Mouse (Mus musculus) v-Abl transformed pro-B cells (cell line): ENCODE measurements around the gene Cenpv.

Source experiments
- in situ Hi-C, 2 experiments: fragments of 400-800 bp; cut with MboI; formaldehyde crosslinking; loops; one replicate each; pipeline ENCODE4 v1.15.1; 2025; ENCODE audit not compliant: unreplicated experiment in 2 of 2

Gene Cenpv

DNA sequence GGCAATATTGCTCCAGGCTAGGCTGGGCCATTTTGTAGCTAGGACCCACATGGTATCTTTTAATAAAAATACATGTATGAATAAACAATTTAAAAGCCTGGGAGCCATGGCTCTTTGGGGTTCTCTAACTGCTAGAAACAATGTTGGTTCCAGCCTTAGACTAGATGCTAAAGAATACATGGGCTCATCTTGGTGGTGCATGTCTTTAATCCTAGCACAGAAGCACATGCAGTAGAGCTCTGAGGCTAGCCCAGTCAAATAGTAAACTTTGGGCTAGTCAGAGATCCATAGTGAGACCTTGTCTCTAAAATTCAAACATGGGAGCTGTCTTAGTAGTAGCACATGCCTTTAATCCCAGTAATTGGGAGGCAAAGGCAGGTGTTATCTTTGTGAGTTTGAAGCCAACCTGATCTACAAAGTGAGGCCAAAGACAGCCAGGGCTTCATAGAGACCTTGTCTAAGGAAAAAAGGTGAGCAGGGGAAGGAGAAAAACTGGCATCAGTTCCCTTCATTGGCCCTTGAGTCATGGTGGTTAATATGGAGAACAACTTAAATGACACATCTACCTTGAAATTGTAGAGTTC is 16.0 kb upstream of the Cenpv start:
- in situ Hi-C loops, result no loop called here

DNA sequence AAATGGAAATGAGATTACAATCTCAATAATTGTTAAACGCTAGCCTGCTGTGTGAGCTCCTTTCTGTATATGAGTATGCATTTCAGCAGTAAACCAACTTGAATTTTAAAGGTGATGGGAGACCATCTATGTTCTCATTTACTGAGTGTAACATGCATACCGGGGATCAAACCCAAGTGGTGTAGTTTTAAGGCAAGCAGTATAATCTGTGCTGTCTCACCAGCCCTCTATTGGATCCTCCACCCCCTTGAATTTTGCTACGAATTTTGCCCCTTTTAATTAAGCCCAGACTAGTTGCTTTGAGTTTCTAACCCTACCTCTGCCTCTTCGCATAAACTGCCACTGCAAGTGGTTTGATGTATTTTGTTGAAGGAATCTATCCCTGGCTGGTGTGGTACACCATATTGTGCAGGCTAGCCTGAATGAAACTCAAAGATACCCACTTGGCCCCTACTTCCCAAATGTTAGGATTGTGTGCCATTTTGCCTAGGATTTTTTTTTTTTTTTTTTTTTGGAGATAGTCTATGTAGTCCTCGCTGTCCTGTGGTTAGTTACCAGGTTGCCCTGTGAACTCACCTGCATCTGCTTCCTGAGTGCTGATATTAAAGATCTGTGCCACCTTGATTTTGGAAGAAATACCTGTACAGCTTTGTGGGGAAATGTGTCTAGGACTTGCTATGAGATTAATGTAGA is 15.2 kb upstream of the Cenpv start:
- in situ Hi-C loops, result no loop called here

DNA sequence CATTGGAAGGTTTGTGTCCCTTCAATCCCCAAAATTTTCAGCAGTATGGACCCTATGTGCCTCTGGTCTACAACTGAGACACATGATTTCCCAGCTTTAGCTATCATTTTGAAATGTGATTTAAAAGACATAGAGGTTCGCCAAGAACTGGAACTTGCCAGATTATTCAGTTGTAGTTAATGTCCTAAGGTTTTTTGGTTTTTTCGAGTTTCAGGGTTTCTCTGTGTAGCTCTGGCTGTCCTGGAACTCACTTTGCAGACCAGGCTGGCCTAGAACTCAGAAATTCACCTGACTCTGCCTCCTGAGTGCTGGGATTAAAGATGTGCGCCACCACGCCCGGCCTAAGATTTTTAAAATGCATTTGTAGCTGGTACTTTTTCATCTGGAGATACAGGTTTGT is 14.6 kb upstream of the Cenpv start:
- in situ Hi-C loops, result no loop called here

DNA sequence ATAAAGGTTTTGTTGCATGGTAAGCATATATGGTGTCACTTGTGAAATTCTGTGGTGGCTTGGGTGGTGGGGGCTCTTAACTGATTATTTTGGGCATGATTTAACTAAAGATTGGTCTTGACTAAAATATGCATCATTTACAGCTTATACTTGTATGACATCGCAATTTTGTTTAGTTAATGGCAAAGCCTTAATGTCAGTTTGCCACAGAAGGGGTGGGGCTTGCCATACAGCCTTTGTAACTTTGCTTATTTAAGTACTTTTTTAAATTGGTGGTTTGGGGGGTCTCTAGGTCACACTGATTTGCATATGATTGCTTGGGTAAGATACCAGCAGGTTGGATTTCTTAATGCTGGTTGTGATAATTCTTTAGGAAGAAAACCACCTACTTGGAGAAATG is 14.1 kb upstream of the Cenpv start:
- in situ Hi-C loops, result no loop called here

DNA sequence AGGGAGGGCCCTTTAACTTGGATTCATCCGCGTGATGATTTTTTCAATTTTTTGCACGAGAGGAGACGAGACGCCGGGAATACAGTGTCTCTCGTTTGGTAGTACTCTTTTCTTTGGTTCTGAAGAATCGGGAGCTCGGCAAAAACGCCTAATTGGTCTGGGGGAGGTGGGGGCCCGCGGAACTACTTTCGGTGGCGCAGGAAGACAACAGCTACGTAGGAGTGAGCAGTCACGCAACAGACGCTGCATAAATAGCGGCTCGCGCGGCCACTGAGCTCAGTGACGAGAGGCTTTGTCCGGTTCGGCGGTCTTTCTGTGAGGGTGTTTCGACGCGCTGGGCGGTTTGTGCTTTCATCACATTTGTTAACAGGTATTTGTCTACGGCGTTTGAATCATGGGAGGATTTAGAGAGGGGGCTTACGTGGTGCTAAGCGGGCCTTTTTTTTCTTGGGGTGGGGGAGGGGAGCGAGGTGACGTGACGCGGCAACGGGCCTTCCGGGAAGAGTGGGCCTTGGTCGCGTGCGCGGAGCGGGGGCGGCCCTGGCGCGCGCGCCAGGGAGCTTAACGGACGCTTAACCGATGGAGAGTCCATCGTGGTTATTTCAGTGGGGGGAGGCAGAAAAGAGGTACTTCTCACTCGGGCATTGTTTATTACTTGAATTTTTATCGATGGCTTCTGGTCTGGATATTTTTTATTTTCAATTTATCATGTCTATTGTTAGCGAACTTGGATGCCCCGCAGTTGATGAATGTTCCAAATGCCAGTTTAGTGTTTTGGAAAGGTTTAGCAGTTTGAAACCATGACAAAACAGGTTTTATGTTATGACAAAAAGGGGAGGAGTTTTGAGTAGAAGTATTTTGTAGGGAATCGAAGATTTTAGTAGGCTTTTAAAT is 12.4 kb upstream of the Cenpv start:
- in situ Hi-C loops, result no loop called here

DNA sequence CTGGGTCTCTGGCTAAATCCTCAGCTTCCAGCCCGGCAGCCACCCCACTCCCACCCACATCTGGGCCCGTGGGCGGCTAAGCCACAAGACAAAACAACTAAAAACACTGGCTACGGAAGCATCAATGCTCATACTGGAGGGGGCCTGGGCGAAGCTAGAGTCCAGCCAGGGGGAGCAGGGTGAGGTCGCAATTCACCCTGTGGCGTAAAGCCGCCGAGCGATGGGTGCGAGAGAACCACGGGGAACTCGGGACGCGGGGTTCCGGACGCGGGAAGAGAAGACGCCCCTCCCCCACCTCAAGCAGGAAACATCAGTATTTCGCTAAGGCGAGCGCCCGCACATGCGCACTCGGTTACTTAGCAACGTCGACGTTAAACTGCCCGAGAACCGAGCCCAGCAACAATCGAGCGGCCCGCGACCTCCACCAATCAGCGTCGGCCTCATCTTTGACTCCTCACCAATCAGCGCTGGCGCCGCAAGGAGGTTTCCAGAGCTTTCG is 11.7 kb upstream of the Cenpv start, which contains the start of gene Ubb:
Ubb (plus strand) TSS at position 445 of the 499 bp plus-strand sequence.
- in situ Hi-C loops, result no loop called here

DNA sequence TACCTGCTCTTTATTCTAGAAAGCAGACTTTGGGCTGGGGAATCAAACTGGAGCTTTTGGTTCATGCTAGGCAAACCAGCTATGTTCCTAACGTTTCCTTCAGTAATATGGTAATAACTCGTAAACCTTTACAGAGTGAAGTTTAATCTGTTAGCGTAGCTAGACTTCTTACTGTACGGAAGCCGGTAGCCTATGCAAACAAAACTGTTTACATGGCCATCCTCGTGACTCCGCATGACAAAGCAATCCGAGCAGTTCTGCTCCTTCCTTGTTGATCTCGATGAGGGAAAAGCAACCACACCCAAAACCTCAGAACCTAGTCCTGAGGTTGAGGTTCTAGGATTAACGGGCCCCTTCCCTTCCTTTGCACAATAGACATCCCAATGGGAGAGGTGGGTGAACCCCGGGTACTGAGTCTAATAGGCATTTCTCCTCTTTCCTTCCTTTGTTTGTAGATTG is 11.2 kb upstream of the Cenpv start:
- in situ Hi-C loops, result no loop called here

DNA sequence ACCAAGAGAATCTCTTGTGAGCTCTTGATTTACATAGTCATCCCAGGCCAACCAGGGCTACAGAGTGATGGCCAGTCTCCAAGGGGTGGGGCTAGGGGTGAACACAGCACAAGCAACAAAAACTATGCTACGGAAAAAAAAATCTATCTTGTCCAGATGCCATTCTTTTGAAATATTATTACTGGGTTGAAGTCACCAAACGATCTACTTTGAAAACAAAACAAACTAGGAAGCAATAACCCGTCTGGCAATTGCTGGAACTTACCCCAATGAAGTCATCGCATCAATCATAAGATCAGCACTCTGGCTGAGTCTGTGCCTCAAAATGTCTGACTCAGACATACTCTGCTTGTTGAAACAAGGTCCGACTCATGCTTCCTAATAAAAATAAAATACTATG is 10.7 kb upstream of the Cenpv start:
- in situ Hi-C loops, result loop anchor here in 1 of 2 experiments (10.0 kb wide), 1 partner anchor 95 kb away; the partner anchor contains the start of genes Ncor1 and Pigl

DNA sequence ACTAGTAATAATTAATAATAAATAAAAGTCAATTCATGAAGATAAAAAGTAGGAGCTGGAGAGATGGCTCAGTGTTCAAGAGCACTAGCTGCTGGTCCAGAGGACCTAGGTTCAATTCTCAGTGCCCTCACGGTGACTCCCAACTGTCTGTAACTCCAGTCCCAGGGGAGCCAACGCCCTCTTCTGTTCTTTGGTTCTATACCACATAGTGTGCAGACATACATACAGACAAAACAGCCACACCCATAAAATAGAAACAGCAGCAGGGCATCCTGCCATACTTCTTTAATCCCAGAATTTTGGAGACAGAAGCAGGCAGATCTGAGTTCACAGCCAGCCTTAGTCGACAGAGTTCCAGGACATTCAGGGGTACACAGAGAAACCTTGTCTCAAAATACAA is 4.9 kb upstream of the Cenpv start:
- in situ Hi-C loops, result loop anchor here in 1 of 2 experiments (10.0 kb wide), 1 partner anchor 89 kb away; the partner anchor contains the start of genes Ncor1 and Pigl

DNA sequence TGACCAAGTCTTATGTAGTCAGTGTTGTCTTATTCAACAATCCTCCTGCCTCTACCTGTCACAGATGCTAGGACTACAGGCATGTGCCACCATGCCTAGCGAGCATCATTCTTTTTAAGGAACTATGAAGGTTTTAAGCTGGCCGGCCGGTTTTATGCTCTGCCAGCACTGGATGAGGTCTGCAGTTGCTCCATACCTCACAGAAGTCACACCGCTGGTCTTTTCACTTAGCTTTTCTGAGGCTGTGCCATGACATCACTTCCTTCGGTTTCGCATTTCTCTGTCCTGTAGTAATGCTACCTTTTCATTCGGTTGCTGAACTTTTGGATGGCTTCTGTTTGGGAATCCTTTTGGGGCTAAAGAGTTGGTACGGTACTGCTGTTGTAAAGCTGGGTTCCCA is 2.5 kb upstream of the Cenpv start:
- in situ Hi-C loops, result loop anchor here in 1 of 2 experiments (10.0 kb wide), 1 partner anchor 87 kb away; the partner anchor contains the start of genes Ncor1 and Pigl

DNA sequence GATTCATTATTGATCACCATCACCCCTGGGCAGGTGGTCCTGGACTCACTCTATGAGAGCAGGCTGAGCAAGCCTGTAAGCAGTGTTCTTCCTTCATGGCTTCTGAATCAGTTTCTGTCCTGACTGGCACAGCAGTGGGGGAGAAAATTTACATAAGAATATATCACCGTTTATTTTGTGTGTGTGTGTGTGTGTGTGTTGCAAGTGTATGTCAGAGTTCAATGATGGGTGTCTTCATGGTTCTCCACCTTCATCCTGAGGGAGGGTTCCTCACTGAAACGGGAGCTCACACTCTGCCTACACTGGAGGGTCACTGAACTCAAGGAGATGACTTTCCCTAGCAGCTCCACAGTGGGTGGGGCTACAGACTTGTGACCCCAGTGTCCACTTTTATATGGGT is 1.9 kb upstream of the Cenpv start:
- in situ Hi-C loops, result loop anchor here in 1 of 2 experiments (10.0 kb wide), 1 partner anchor 86 kb away; the partner anchor contains the start of genes Ncor1 and Pigl

DNA sequence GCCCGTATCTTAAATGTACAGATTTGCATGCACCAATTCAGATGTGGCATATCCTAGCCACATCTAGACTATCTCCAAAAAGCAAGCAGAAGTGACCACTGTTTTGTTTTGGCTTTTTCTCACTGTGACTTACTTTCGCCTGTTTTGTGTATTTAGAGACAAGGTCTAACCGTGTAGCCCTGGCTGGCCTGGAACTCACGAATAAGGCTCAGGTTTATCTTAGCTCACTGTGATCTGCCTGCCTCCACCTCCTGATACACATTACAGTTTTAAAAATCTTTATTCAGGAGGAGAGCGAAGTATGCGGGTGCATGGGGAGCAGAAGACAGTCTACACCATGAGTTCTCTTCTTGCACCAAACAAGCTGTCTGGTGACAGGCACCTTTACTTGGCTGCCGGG is 1.1 kb upstream of the Cenpv start:
- in situ Hi-C loops, result loop anchor here in 1 of 2 experiments (10.0 kb wide), 1 partner anchor 85 kb away; the partner anchor contains the start of genes Ncor1 and Pigl

DNA sequence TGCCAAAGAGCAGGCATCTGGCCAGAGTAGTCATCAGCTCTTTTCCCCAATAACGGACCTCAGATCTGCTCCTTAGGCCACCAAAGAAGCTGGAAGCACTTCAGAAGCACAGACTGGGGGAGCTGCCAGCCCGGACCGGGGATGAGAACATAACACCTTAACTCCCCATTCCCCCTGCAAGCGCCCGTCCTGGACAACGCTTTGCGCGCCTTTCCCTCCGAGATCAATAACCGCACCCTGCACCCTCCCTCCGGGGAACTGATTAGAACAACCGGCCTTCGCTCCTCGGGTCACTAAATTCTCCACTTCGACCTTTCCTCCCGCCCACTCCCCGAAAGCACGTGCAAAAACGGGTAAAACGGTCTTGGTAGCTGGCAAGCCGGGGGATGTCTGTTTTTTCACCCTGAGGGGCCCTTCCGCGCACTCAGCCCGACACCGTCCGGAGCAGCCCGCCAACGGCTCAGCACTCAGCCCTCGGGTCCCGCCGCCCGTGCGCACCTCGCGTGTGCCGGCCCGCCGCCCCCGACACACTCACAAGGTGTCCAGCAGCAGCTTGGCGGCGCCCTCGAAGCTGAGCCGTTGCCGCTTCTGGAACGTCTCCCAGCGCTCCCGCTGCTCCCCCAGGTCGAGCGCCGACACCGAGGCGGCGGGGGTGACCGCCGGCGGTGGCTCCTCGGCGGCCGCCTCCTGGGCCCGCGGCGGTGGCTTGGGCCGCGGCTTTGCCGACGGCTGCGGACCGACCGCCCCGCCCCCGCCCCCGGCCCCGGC is 556 bp downstream of the Cenpv start:
- in situ Hi-C loops, result no loop called here

DNA sequence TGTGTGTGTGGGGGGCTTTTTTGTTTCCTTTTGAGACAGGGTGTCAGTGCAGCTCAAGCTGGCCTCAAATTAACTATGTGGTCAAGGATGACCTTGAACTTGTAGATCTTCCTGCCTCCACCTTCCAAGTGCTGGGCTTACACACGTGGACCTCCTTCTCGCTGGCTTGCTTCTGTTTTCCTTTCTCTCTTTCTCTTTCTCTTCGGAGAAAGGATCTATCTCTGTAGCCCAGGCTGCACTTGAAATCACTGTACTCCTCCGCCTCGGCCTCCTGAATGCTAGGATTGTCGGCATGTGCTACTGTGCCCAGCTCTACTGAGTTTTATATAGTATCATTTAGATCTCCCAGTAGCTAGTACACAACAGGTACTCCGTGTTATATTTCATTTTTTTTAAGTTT is 1.5 kb downstream of the Cenpv start:
- in situ Hi-C loops, result no loop called here

DNA sequence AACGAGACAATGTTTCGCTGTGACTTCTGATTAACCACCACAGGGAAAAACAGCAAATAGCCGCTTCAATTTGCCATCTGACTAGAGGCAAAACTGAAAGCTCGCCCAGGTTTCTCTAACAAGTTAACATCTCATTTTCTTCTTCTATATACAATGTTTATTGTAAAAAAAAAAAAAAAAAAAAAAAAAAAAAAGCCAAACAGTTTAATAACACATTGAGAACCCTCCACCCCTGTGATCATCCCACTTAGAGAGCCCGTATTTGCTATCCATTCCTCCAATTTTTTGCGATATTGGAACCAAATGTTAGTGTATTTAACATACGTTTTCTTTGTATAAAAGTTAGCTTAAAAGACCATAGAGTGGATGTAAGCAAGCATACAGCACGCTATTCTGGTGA is 2.0 kb downstream of the Cenpv start:
- in situ Hi-C loops, result no loop called here

DNA sequence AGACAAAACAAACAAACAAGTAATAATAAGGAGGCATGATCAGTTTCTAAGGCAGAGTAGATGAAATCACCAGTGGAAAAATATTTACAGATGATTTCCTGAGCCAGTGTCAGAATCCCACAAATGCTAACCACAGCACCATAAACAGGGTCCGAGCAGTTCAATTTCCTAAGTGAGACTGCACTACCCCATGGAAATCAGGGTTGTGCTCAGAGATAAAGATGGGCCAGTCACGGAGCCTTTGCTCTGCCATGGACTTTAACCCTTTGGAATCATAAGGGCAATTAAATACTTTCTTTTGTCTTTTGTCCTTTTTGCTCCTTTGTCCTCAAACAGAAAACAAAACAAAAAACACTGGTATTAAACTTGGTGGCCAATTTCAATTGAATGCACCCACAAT is 16.8 kb downstream of the Cenpv start:
- in situ Hi-C loops, result no loop called here

DNA sequence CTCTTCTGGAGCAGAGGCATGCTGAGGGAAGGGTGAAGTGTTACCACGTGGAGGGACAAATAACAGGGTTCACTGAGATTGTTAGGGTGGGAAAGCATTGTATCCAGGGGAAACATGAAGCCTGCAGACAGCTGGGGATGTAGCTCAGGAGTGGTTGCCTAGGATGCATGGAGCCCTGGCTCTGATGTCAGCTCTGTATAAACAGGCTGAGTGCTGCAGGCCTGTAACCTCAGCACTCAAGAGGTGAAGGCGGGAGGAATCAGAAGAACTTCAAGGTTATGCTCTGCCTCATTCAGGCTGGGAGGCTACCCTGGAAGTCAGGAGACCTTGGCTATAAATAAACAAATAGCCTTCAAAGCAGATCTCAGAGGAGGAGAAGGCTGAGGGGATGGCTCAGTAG is 20.1 kb downstream of the Cenpv start:
- in situ Hi-C loops, result no loop called here

DNA sequence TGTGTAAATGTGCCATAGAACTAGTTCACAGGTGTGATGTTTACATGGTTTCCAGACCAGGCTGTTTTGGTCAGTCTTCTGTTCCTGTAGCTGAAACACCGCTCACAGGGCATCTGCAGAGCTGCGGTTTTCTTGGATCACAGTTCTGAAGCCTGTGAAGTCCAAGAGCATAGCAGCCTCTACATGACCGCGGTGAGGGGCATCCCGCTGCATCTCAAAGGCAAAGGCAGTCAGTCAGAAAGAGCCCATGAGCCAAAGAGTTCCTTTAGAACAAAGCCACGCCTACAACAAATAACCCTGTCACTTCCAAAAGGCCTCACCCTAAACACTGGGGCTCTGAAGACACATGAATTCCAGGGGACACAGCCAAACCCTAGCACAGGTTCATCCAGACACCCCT is 25.8 kb downstream of the Cenpv start:
- in situ Hi-C loops, result no loop called here

DNA sequence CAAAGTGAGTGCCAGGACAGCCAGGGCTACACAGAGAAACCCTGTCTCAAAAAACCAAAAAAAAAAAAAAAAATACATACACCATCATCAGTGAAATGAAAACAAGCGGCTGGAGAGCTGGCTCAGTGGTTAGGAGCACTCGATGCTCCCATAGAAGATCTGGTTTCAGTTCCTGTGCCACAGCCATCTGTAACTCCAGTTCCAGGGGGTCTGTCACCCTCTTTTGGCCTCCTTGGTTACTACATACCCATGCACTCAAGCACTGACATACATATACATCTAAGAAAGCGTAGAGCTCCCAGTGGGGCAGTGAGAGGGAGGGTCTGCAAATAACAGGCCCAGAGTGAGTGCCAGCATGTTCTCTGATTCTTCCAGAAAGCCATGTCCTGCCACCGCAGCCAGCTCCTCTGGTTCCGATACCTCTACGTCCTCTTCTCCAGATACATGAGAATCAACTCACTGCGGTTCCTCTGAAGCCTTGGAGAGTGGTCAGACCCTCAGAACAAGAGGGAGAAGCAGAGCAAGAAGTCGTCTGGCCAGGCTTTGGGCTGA is 26.5 kb downstream of the Cenpv start:
- in situ Hi-C loops, result no loop called here
